In the genomic region with DNA sequence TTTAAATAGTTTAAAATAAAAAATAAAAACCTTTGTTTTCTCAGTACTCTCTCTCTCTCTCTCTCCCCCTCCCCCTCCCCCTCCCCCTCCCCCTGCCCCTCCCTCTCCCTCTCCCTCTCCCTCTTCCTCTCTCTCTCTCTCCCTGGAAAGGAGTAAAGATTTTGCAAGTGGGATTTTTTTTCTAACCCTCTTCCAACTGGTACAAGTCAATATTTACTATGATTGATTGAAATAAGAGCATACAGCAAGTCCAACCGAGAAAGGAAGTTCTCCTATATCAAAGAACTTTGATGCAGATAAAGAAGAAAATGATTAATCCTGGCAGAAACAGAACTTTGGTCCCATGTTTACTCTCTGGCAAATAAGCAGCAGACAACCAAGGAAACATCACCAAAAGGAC, we compare ENCODE assay signal across 16 mouse cellular contexts.
"Had no signal": no experiment of that assay in that cellular context is flagged by ENCODE, and none has a peak within 500 bp of the region (broad histone marks: within the 10 kb centered on the region; RNA-seq: fewer than 3 reads in every experiment).

No protein-coding gene starts in this region.

- H3K27ac ChIP-seq: lung, embryonic 15.5 days; macrophage; midbrain, embryonic 13.5 days; midbrain, embryonic 15.5 days; neural tube, embryonic 12.5 days had no signal

- H3K4me1 ChIP-seq: lung, embryonic 15.5 days; megakaryocyte, embryonic 14.5 days; midbrain, embryonic 13.5 days; midbrain, embryonic 15.5 days; neural tube, embryonic 12.5 days had no signal

- ATAC-seq: lung, postnatal 0 days; midbrain, embryonic 13.5 days; midbrain, embryonic 15.5 days had no signal

- H3K27me3 ChIP-seq: lung, embryonic 15.5 days; megakaryocyte, embryonic 14.5 days; midbrain, embryonic 13.5 days; midbrain, embryonic 15.5 days; neural tube, embryonic 12.5 days had no signal

- H3K9me3 ChIP-seq: lung, embryonic 15.5 days; megakaryocyte, embryonic 14.5 days; midbrain, embryonic 13.5 days; midbrain, embryonic 15.5 days; neural tube, embryonic 12.5 days had no signal

- H3K4me3 ChIP-seq: lung, embryonic 15.5 days; megakaryocyte, embryonic 14.5 days; midbrain, embryonic 13.5 days; midbrain, embryonic 15.5 days; neural tube, embryonic 12.5 days had no signal

- H3K4me2 ChIP-seq: lung, embryonic 15.5 days; midbrain, embryonic 11.5 days; midbrain, embryonic 13.5 days; midbrain, embryonic 15.5 days; neural tube, embryonic 12.5 days had no signal

- H3K9ac ChIP-seq: lung, embryonic 15.5 days; midbrain, embryonic 13.5 days; midbrain, embryonic 15.5 days; neural tube, embryonic 12.5 days had no signal

- DNase-seq: lung, adult 2 months; lung, postnatal 14 days; lung, postnatal 36 days; right cerebral cortex, postnatal 14 days; spleen, adult 18-20 months; thymus, adult 18-20 months; thymus, postnatal 14 days; thymus, postnatal 36 days had no signal

- H3K36me3 ChIP-seq: lung, embryonic 15.5 days; midbrain, embryonic 13.5 days; midbrain, embryonic 15.5 days; neural tube, embryonic 12.5 days had no signal
